Mouse (Mus musculus) CD4-positive, CD25-positive, alpha-beta regulatory T cell, adult 4 months (primary cell): ENCODE measurements around the gene Izumo4. TPM values are rescaled to one million over a fixed set of nuclear protein-coding genes. Genes with fewer than 3 reads are reported as not detected.

ENCODE experiments used
- ATAC-seq: one replicate; pipeline ENCODE4 v1.8.0; 2017
- polyA plus RNA-seq, 2 experiments: library from polyadenylated mRNA; unstranded; fragments of 100-300 nt; shearing (Covaris generic); gene quantifications; one replicate each; pipeline ENCODE4 v1.2.1; 2017

Izumo4 gene
- polyA plus RNA-seq, 2 experiments from 2014 or later: 89.2 to 116 TPM

GRCm38 (mm10) chr10:80732611-80733101, 30.7 kb downstream of the Izumo4 start:
- no peak for ATAC-seq

- ATAC-seq: no peak
Measured at GRCm38 (mm10) chr10:80736731-80737130, 34.7 kb downstream of the Izumo4 start.

GRCm38 (mm10) chr10:80738657-80739056, 36.7 kb downstream of the Izumo4 start:
- ATAC-seq: no peak

- no peak for ATAC-seq
Measured at GRCm38 (mm10) chr10:80741146-80741545, 39.2 kb downstream of the Izumo4 start.

- no peak for ATAC-seq
Measured at GRCm38 (mm10) chr10:80741634-80742179, 39.7 kb downstream of the Izumo4 start.

- ATAC-seq: peak; percentile 100
Measured at GRCm38 (mm10) chr10:80742180-80742978, 40.4 kb downstream of the Izumo4 start, which contains the start of gene Ap3d1. TSS of gene Ap3d1 (minus strand) at chr10:80742264.

GRCm38 (mm10) chr10:80744262-80744661, 42.3 kb downstream of the Izumo4 start:
- no peak for ATAC-seq

GRCm38 (mm10) chr10:80747410-80747809, 45.4 kb downstream of the Izumo4 start:
- ATAC-seq: no peak

GRCm38 (mm10) chr10:80748609-80749008, 46.6 kb downstream of the Izumo4 start:
- no peak for ATAC-seq

GRCm38 (mm10) chr10:80751188-80751832, 49.3 kb downstream of the Izumo4 start:
- ATAC-seq: peak; percentile 67

GRCm38 (mm10) chr10:80752079-80752625, 50.2 kb downstream of the Izumo4 start:
- no peak for ATAC-seq

- ATAC-seq: peak; percentile 82
Measured at GRCm38 (mm10) chr10:80754594-80755290, 52.8 kb downstream of the Izumo4 start, which contains the start of gene Dot1l. TSS of gene Dot1l (plus strand) at chr10:80755206.

Other genes starting within 250 kb of the Izumo4 start
- gene Onecut3, start 207.3 kb upstream of the Izumo4 start, polyA plus RNA-seq: not detected
- not detected for gene Atp8b3, start 163.1 kb upstream of the Izumo4 start, polyA plus RNA-seq
- gene Rexo1, start 140.6 kb upstream of the Izumo4 start, polyA plus RNA-seq: 10 to 100 TPM; 13.6 to 16.4 TPM
- gene Klf16, start 124.9 kb upstream of the Izumo4 start, polyA plus RNA-seq: 1 to 10 TPM; 7.2 to 10.0 TPM
- gene Abhd17a, start 111.8 kb upstream of the Izumo4 start, polyA plus RNA-seq: 1 to 10 TPM; 2.3 to 9.7 TPM
- 100 to 1,000 TPM in 1 of 2 experiments, 10 to 100 TPM in 1; 98.1 to 145 TPM for gene Scamp4, start 99.3 kb upstream of the Izumo4 start, polyA plus RNA-seq
- 1 to 10 TPM; 1.7 to 3.6 TPM for gene Adat3, start 99.3 kb upstream of the Izumo4 start, polyA plus RNA-seq
- 10 to 100 TPM; 11.1 to 13.6 TPM for gene Gm49322, start 96.2 kb upstream of the Izumo4 start, polyA plus RNA-seq
- 10 to 100 TPM in 1 of 2 experiments, 1 to 10 TPM in 1; 6.9 to 12.8 TPM for gene Csnk1g2, start 79.3 kb upstream of the Izumo4 start, polyA plus RNA-seq
- gene Btbd2, start 45.1 kb upstream of the Izumo4 start, polyA plus RNA-seq: 1 to 10 TPM; 7.2 to 7.3 TPM
- gene Mknk2, start 24.1 kb upstream of the Izumo4 start, polyA plus RNA-seq: 10 to 100 TPM; 37.3 to 51.7 TPM
- gene Mob3a, start 207 bp upstream of the Izumo4 start, polyA plus RNA-seq: 100 to 1,000 TPM; 265 to 359 TPM
- 10 to 100 TPM; 26.7 to 29.1 TPM for gene Ap3d1, start 40.1 kb downstream of the Izumo4 start, polyA plus RNA-seq
- 10 to 100 TPM; 13.4 to 15.5 TPM for gene Dot1l, start 53.0 kb downstream of the Izumo4 start, polyA plus RNA-seq
- 10 to 100 TPM; 12.3 to 13.2 TPM for gene Sf3a2, start 96.0 kb downstream of the Izumo4 start, polyA plus RNA-seq
- gene Plekhj1, start 96.4 kb downstream of the Izumo4 start, polyA plus RNA-seq: 100 to 1,000 TPM; 106 to 120 TPM
- gene Amh, start 103.1 kb downstream of the Izumo4 start, polyA plus RNA-seq: not detected
- not detected for gene Jsrp1, start 111.3 kb downstream of the Izumo4 start, polyA plus RNA-seq
- gene Oaz1, start 124.5 kb downstream of the Izumo4 start, polyA plus RNA-seq: 1,000 to 10,000 TPM; 1,727 to 2,219 TPM
- not detected for gene Lingo3, start 141.9 kb downstream of the Izumo4 start, polyA plus RNA-seq
- 100 to 1,000 TPM; 198 to 233 TPM for gene Lsm7, start 153.0 kb downstream of the Izumo4 start, polyA plus RNA-seq
- 10 to 100 TPM; 12.2 to 22.2 TPM for gene Sppl2b, start 153.1 kb downstream of the Izumo4 start, polyA plus RNA-seq
- gene Tmprss9, start 169.7 kb downstream of the Izumo4 start, polyA plus RNA-seq: not detected
- 100 to 1,000 TPM; 212 to 257 TPM for gene Timm13, start 198.8 kb downstream of the Izumo4 start, polyA plus RNA-seq
- 1 to 10 TPM; 3.3 to 4.7 TPM for gene Lmnb2, start 216.1 kb downstream of the Izumo4 start, polyA plus RNA-seq
- 10 to 100 TPM; 25.3 to 38.9 TPM for gene Gadd45b, start 227.9 kb downstream of the Izumo4 start, polyA plus RNA-seq